Mouse (Mus musculus): ENCODE measurements around the gene Nat8. TPM values are rescaled to one million over a fixed set of nuclear protein-coding genes. Genes with fewer than 3 reads are reported as not detected.
"Not testable (repeated sequence)": the region's sequence is repeated elsewhere in the genome, so short reads cannot be mapped to it uniquely, and the experiment has no call there.

Nat8 gene
- 0.46 and 0.63 TPM in 2 replicates for polyA plus RNA-seq (2015; fragmentation: Nextera tagmentation; extraction: Ambion mirVana)

DNA sequence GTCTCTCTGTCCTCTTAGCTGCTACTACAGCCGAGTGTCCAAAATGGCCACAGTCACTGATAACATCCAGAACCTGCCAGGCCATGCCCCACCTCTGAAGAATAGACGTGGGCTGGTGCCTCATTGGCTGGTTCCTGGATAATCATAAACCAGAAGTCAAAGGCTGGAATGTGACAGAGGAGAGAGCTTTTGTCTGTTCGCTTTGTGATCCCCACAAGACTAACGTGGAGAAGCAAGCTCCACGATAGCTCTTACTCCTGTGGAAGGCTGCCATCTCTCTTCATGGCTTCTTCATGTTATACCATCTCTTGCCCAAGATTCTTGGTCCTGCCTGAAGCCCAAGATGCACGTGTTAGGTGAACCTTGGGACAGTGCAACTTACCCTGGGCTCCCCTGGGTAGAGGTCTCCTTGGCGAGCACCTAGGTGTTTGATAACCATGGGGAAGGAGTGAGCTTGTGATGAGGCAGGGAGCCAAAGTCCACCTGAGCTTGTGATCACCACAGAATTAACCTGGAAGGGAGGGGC lies at the start of gene Nat8:
Gene Nat8 (minus strand): TSS at position 287 of the 526 bp plus-strand sequence.
- no peaks in the 10 kb centered on the region for H3K4me1 ChIP-seq
- H3K27ac ChIP-seq: no peak within 1 kb of the TSS
- no peak within 1 kb of the TSS for H3K9ac ChIP-seq
- H3K9me3 ChIP-seq: no peaks in the 10 kb centered on the region
- no peak for ATAC-seq (ENCODE audit: insufficient read depth, low FRiP score, low read depth)
- WGBS: 53% methylated on average over 7 of the region's 7 CpGs
- H3K27me3 ChIP-seq (replicated peaks): no peaks in the 10 kb centered on the region
- no peak within 1 kb of the TSS for H3K4me3 ChIP-seq (replicated peaks)
- no peaks in the 10 kb centered on the region for H3K36me3 ChIP-seq
- H3K4me2 ChIP-seq: no peak within 1 kb of the TSS

DNA sequence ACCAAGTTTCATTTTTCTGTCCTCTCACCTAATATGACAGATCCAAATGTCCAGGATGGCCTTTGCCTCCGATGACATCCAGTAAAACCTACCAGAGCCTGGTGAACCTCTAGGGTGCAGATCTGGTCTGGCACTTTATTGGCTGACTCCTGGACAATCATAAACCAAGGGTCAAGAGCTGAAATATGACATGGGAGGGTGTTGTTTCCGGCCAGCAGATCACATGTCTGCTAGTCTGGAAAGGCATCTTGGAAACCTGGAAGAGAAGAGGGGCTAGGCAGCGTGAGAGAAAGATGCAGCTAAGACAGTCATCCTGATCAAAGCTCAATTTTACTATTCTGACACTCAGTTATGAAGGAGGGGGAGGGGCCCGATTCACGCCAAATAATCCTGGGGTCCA lies 37.1 kb upstream of the Nat8 start, which contains the start of gene Nat8f2:
Gene Nat8f2 (minus strand): TSS at position 153 of the 400 bp plus-strand sequence.
- 68% methylated on average over 5 of the region's 5 CpGs for WGBS
- H3K9ac ChIP-seq; ATAC-seq (ENCODE audit: insufficient read depth, low FRiP score, low read depth); H3K27me3 ChIP-seq (replicated peaks); H3K9me3 ChIP-seq; H3K4me3 ChIP-seq (replicated peaks); H3K4me1 ChIP-seq; H3K36me3 ChIP-seq; H3K4me2 ChIP-seq; H3K27ac ChIP-seq: not testable (repeated sequence)

DNA sequence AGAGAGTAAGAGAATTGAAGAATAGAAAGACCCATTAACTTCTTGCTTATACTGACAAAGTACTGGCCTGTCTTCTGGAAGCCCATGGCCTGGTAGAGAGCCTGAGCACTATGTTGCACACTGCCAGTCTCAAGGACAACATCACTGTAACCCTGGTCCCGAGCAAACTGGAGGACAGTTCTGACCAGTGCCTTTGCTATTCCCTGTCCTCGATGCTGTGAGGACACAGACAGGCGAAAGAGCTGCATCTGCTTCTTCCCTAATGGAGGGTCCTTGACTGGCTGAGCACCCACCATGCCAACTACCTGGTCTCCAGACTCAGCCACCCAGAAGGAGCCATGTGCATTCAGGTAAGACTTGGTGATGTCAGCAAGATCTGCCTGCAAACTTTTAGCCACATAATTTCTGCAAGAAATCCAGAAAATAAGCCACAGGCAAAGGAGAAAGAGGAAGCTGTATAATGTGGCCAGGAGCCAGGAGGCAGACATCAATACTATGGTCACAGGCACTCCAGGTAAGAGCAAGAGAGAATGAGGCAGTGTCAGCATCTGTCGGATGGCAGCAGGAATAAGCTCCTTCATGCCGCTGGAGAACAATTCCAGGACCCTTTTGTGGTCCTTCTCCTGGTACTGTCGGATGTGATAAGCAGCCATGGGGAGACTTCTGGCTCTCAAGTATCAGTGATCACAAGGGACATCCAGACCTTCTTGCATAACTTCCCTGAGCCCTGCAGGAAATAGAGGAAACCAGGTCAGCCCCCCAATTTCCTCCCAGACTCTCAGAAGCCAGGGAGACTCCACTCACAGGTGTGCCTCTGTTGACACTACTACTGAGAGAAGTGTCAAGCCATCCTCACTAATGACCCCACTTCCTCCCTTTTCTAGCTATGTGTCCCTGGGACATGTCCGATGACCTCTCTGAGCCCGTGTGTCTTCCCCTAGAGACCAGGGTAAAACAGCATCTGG lies 36.1 kb upstream of the Nat8 start:
- Histone ChIP-seq H3K4me3 (replicated peaks) (no peak overlapping the region), H3K9me3 (no peaks in the 10 kb centered on the region), H3K4me1 (no peaks in the 10 kb centered on the region), H3K4me2 (no peak overlapping the region), H3K36me3 (no peaks in the 10 kb centered on the region), H3K27me3 (replicated peaks) (no peaks in the 10 kb centered on the region), H3K9ac (no peak overlapping the region), H3K27ac (no peak overlapping the region)
- ATAC-seq (ENCODE audit: insufficient read depth, low FRiP score, low read depth): no peak
- WGBS: 80% methylated on average over 8 of the region's 8 CpGs

DNA sequence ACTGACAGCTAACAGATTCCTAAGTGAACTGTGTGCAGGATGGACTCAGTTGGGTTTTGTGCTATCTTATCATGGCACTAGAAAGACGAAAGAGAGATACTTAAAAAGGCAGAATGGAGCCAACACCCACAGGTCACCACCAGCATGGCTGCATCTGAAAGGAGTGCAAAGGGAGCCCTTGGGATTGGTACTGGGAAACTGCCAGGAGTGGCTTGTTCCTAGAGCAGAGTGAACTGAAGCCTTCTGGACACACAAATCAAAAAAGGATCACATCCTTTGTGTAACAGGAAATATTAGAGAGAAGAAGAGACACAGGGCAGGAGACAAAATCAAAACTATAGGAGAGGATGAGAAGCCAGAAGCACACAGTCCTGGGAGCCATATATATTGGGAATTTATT lies 35.1 kb upstream of the Nat8 start:
- not testable (repeated sequence) for H3K27me3 ChIP-seq (replicated peaks); ATAC-seq (ENCODE audit: insufficient read depth, low FRiP score, low read depth); H3K4me3 ChIP-seq (replicated peaks); H3K27ac ChIP-seq; H3K9me3 ChIP-seq; H3K4me1 ChIP-seq; H3K9ac ChIP-seq; H3K36me3 ChIP-seq; H3K4me2 ChIP-seq
- WGBS: 65% methylated on average over 1 of the region's 1 CpGs

DNA sequence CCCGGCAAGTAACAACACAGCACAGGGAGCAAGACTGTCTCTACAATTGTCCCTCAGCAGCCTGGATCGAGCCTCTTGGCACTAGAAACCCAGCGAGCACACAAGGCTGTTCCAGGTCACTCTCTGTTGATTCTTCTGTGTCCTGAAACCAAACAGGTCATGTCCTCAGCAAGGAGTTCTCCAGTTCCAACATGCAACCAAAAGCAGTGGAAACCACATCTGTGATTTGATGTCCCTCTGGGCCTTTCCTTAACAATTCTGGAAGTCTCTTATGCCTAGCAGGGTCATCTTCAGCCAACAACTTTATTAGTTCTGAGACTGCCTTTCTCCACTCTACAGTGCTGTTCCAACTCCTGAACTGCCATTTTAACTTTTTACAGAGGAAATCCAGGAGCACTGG lies 34.3 kb upstream of the Nat8 start:
- not testable (repeated sequence) for H3K4me3 ChIP-seq (replicated peaks); H3K4me2 ChIP-seq; H3K9ac ChIP-seq; H3K36me3 ChIP-seq; ATAC-seq (ENCODE audit: insufficient read depth, low FRiP score, low read depth); H3K27me3 ChIP-seq (replicated peaks); H3K4me1 ChIP-seq; H3K27ac ChIP-seq; H3K9me3 ChIP-seq
- 81% methylated on average over 3 of the region's 3 CpGs for WGBS

DNA sequence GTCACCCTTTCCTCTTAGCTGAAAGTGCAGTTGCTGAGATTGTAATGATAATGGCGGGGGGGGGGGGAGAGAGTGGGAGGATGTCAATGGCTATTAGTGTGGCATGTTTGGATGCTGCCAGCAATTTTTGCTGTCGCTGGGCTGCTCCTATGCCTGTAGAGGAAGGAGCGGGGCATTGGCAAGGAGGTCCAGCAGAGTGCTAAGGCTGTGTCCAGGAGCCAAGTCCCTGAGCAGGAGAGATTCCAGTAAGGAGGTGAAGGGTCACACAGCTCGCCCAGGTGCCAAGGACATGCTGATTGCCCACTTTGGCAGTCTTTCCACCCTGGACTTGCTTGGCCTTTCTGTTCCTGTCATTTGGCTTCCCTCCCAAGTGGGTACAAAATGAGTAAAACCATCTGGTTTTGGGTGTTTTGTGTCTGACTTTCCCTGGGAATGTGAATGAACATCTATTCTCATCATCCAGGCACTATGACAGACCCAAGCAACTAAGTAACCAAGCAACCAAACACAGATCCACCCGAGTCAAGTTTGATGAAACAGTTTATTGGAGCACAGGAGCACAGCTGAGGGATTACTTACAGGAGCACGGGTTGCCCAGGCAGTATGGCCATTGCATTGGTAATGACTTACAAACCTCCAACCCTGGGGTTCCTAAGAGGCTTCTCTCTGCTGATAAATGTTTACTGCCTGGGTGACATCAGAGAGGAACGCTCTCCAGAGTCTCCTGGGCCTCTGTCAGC lies 33.2 kb upstream of the Nat8 start:
- H3K4me2 ChIP-seq; H3K4me1 ChIP-seq; H3K9ac ChIP-seq; H3K4me3 ChIP-seq (replicated peaks); H3K36me3 ChIP-seq; H3K27me3 ChIP-seq (replicated peaks); H3K9me3 ChIP-seq; H3K27ac ChIP-seq; ATAC-seq (ENCODE audit: insufficient read depth, low FRiP score, low read depth): not testable (repeated sequence)
- 54% methylated on average over 6 of the region's 7 CpGs for WGBS

DNA sequence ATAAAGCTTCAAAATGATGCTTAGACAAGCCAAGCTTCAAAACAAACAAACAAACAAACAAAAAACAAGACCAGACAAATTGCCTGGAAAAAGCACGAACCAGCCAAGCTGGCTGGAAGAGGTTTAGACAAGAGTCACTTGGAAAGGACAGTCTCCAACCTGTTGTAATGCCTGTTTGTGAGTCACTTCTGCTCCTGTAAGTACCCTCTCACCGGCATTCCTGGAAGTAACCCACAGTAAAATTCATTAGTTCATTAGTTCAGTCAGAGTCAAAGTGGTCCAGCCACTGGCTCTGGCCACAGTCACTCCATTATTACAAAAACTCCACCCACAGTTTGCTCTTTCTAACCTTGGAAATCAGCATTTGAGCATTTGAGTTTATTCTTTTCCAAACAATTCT lies 32.0 kb upstream of the Nat8 start:
- H3K27ac ChIP-seq: no peak overlapping the region
- 88% methylated on average over 2 of the region's 2 CpGs for WGBS
- ATAC-seq (ENCODE audit: insufficient read depth, low FRiP score, low read depth): no peak
- H3K36me3 ChIP-seq: no peaks in the 10 kb centered on the region
- H3K4me2 ChIP-seq: no peak overlapping the region
- H3K9ac ChIP-seq: no peak overlapping the region
- no peaks in the 10 kb centered on the region for H3K9me3 ChIP-seq
- H3K27me3 ChIP-seq (replicated peaks): no peaks in the 10 kb centered on the region
- H3K4me3 ChIP-seq (replicated peaks): no peak overlapping the region
- H3K4me1 ChIP-seq: no peaks in the 10 kb centered on the region

DNA sequence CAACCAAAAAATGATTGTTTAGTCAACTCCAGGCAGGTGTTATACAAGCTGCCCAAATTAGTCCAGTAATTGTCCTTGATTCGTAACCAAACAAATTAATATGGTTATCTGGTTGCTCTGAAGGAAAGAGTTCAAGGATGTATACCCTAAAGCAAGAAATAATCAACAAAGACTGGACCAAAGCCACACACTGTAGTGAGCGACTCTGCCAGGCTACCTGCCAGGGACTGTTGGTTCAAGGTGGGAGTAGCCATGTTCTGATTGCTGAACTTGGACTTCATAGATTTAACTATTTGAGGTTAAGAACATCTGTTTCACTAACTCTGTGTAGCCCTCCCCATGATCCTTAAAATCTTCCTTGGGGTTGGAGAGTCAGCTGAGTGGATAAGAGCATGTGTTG lies 31.3 kb upstream of the Nat8 start:
- no peaks in the 10 kb centered on the region for H3K4me1 ChIP-seq
- H3K4me3 ChIP-seq (replicated peaks): no peak overlapping the region
- ATAC-seq (ENCODE audit: insufficient read depth, low FRiP score, low read depth): no peak
- no peaks in the 10 kb centered on the region for H3K9me3 ChIP-seq
- no peaks in the 10 kb centered on the region for H3K27me3 ChIP-seq (replicated peaks)
- H3K27ac ChIP-seq: no peak overlapping the region
- 75% methylated on average over 2 of the region's 2 CpGs for WGBS
- no peaks in the 10 kb centered on the region for H3K36me3 ChIP-seq
- H3K4me2 ChIP-seq: no peak overlapping the region
- no peak overlapping the region for H3K9ac ChIP-seq

DNA sequence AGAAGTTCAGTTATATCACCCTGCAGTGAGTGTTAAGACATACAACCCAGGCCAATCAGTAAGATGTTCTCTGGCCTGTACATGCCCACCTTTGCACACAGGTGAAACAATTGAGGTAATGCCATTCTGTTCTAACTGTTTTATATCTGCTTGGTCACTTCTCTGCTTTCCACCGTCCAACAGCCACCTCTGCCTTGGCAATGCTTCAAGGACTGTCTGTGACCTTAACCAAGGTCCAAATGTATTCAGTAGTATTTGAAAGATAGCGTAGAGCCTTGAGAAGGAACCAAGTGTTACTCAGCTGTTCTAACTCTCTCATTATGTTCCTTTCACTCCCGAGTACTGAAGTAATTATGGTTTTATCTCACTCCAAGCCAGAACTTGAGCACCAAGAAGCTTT lies 30.7 kb upstream of the Nat8 start:
- 70% methylated on average over 3 of the region's 3 CpGs for WGBS
- Histone ChIP-seq H3K9me3 (no peaks in the 10 kb centered on the region), H3K4me2 (no peak overlapping the region), H3K4me1 (no peaks in the 10 kb centered on the region), H3K4me3 (replicated peaks) (no peak overlapping the region), H3K9ac (no peak overlapping the region), H3K27ac (no peak overlapping the region), H3K36me3 (no peaks in the 10 kb centered on the region), H3K27me3 (replicated peaks) (no peaks in the 10 kb centered on the region)
- no peak for ATAC-seq (ENCODE audit: insufficient read depth, low FRiP score, low read depth)

DNA sequence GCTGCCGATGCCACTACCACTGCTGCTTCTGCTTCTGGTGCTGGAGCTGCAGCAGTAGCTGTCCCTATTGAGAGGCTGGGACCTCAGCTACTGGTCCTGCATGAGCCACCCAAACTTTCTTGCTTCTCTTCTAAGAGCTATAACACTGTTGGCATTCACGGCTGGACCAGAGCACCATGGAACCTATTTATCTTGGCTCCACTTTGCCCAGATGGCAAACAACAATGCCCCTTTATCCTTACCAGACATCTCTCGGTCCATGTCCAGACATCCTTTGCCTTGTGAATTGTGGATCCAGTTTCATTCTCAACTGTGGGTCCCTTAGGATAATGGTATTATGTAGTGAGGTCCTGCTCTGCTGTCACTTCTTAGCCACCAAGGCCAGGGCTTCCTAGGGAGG lies 29.4 kb upstream of the Nat8 start:
- H3K4me3 ChIP-seq (replicated peaks): no peak overlapping the region
- H3K27me3 ChIP-seq (replicated peaks): no peaks in the 10 kb centered on the region
- H3K9ac ChIP-seq: no peak overlapping the region
- H3K27ac ChIP-seq: no peak overlapping the region
- WGBS: 82% methylated on average over 3 of the region's 3 CpGs
- H3K9me3 ChIP-seq: no peaks in the 10 kb centered on the region
- H3K4me1 ChIP-seq: no peaks in the 10 kb centered on the region
- H3K4me2 ChIP-seq: no peak overlapping the region
- no peak for ATAC-seq (ENCODE audit: insufficient read depth, low FRiP score, low read depth)
- H3K36me3 ChIP-seq: no peaks in the 10 kb centered on the region

DNA sequence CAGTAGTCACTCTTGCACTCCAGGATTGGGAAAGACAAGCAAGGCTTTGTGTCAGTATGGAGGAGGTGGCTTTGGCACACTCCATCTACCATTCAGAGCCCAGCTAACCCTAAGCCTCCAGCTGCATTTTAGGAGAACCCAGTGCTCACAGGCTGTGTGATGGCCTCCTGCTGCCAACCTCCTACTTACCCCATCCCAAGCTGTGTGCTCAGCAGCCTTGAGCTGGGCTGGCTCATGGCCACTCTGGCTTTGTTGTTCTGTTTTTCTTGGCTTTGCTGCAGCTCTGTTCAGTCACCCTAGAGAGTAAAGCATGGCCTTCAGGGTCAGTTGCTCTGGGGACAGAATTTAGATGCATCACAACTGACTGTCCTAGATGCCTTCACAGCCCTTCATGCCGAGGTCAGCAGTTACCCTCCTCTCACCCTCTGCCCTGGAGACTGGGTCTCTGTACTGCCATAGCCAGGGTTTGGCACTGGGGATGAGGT lies 24.4 kb upstream of the Nat8 start:
- no peak overlapping the region for H3K4me2 ChIP-seq
- 64% methylated on average over 1 of the region's 1 CpGs for WGBS
- no peak for ATAC-seq (ENCODE audit: insufficient read depth, low FRiP score, low read depth)
- H3K4me1 ChIP-seq: no peaks in the 10 kb centered on the region
- H3K36me3 ChIP-seq: no peaks in the 10 kb centered on the region
- H3K27ac ChIP-seq: no peak overlapping the region
- no peak overlapping the region for H3K9ac ChIP-seq
- H3K9me3 ChIP-seq: no peaks in the 10 kb centered on the region
- no peaks in the 10 kb centered on the region for H3K27me3 ChIP-seq (replicated peaks)
- H3K4me3 ChIP-seq (replicated peaks): no peak overlapping the region

DNA sequence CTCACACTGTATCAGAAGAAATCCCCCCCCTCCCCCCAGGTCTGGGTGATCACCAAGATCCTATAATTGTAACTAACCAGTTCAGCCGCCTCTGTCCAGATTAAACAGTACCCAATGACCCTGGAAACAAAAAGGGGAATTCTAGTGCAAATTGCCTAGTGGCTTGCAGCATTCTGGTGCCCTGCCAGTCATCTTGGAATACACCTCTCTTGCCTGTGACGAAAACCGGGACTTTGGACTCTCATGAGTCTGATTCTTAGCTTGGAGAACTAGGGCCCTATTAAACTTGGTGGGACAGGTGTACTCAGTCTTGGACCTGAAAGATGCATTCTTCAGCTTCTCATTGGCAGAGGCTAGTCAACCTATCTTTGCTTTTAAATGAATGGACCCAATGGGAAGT lies 21.6 kb upstream of the Nat8 start:
- H3K4me3 ChIP-seq (replicated peaks): no peak overlapping the region
- H3K36me3 ChIP-seq: no peaks in the 10 kb centered on the region
- no peak overlapping the region for H3K27ac ChIP-seq
- H3K9ac ChIP-seq: no peak overlapping the region
- H3K4me1 ChIP-seq: no peaks in the 10 kb centered on the region
- no peak for ATAC-seq (ENCODE audit: insufficient read depth, low FRiP score, low read depth)
- H3K27me3 ChIP-seq (replicated peaks): no peaks in the 10 kb centered on the region
- 68% methylated on average over 3 of the region's 3 CpGs for WGBS
- no peaks in the 10 kb centered on the region for H3K9me3 ChIP-seq
- no peak overlapping the region for H3K4me2 ChIP-seq

Data from stomach, embryonic 15.5 days (tissue).